Mouse (Mus musculus) liver, embryonic 16.5 days (tissue): ENCODE data around the gene Olfr221. TPM values are rescaled to one million over a fixed set of nuclear protein-coding genes. Genes with fewer than 3 reads are reported as not detected.

Source experiments
- ATAC-seq: fragments of 200-750 bp; cut with Nextera tagmentation; 2 replicates; pipeline ENCODE4 v1.8.0; 2017; ENCODE audit warnings: low read depth, mild to moderate bottlenecking, moderate number of reproducible peaks, moderate library complexity
- H3K27ac ChIP-seq: fragments of 300-500 bp; sonication (generic); 2 replicates; pipeline ENCODE4 v1.5.1; 2014; ENCODE audit warnings: mild to moderate bottlenecking, low read length
- H3K27me3 ChIP-seq: fragments of 300-500 bp; sonication (generic); 2 replicates; pipeline ENCODE4 v1.6.1; 2014; ENCODE audit warnings: low read depth, low read length, mixed read lengths; ENCODE audit not compliant: control insufficient read depth, insufficient read depth
- H3K36me3 ChIP-seq: fragments of 300-500 bp; sonication (generic); 2 replicates; pipeline ENCODE4 v1.6.1; 2014; ENCODE audit warnings: mild to moderate bottlenecking; ENCODE audit not compliant: control insufficient read depth, insufficient read depth
- H3K4me1 ChIP-seq: fragments of 300-500 bp; sonication (generic); 2 replicates; pipeline ENCODE4 v1.6.1; 2014; ENCODE audit warnings: low read depth, low read length, mixed read lengths; ENCODE audit not compliant: control insufficient read depth
- H3K4me2 ChIP-seq: fragments of 300-500 bp; sonication (generic); 2 replicates; pipeline ENCODE4 v1.6.1; 2014; ENCODE audit warnings: low read depth, low read length, mixed read lengths
- H3K4me3 ChIP-seq: fragments of 300-500 bp; sonication (generic); 2 replicates; pipeline ENCODE4 v1.5.1; 2014; ENCODE audit warnings: low read depth, mild to moderate bottlenecking, low read length
- H3K9ac ChIP-seq: fragments of 300-500 bp; sonication (generic); 2 replicates; pipeline ENCODE4 v1.6.1; 2014; ENCODE audit warnings: low read depth, low read length
- H3K9me3 ChIP-seq: fragments of 300-500 bp; sonication (generic); replicated peaks from 2 replicates; pipeline ENCODE4 v1.6.1; 2016; ENCODE audit warnings: low read length; ENCODE audit not compliant: control insufficient read depth
- WGBS: fragments of 180-500 bp; shearing (Covaris S2); extraction: QIAGEN DNeasy Blood & Tissue Kit; methylation state at CpG from one replicate; pipeline ENCODE4 v1.1.7; 2014; ENCODE audit not compliant: insufficient replicate concordance; 5-methylcytosine and 5-hydroxymethylcytosine counted together
- polyA plus RNA-seq: library from polyadenylated mRNA; unstranded; fragments of >200 nt; fragmentation: Nextera tagmentation; extraction: Ambion mirVana; gene quantifications from 2 replicates; pipeline ENCODE4 v1.2.1, GENCODE M21; 2015

The Olfr221 gene
- polyA plus RNA-seq, 1 experiment from 2014 or later, result not detected

DNA sequence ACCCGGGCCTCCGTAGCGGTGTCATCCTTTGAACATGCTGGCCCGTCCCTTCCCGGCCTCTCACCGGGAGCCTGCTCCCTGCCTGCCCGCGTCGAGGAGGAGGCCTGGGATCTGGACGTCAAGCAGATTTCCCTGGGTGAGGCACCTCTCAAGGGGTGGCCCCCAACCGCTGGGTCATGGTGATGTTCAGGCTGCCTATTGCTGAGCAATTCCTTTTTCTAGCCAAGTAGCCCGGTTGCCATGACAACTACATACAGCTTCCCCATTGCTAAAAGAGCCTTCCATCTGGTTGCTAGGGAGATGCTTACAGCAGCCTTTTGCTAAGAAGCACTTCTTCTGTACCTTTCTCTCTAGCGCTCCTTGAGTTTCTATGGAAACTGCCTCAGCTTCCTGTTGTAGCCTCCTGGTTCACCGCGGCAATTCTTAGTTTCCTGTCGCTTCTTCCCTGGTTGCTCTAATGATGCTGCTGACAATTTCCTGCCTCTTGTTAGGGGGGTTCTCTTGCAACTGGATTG lies 38.2 kb downstream of the Olfr221 start:
- Histone ChIP-seq H3K4me3 (no peak overlapping the region), H3K9ac (no peak overlapping the region), H3K9me3 (no peaks in the 10 kb centered on the region), H3K36me3 (peaks cover 17% of the 10 kb centered on the region), H3K4me1 (peaks cover 1% of the 10 kb centered on the region; the same call in 1 of the 2 replicates), H3K27ac (no peak overlapping the region), H3K4me2 (no peak overlapping the region), H3K27me3 (no peaks in the 10 kb centered on the region)
- ATAC-seq, result no peak; the same call in 1 of the 2 replicates
- WGBS, result 50% methylated on average over 16 of the region's 16 CpGs

DNA sequence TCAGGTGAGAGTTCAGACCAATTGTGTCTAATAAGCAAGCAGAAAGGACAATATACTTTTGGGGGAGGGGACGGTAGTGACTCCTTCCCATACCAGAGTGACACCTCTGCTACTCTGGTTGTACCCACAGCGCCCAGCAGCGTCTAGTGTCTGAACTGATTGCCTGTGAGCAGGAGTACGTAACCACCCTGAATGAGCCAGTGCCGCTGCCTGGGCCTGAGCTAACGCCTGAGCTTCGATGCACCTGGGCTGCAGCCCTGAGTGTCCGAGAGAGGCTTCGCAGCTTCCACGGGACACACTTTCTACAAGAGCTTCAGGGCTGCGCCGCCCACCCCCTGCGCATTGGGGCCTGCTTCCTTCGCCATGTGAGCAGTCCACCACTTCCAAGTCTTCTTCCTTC lies 44.8 kb downstream of the Olfr221 start:
- Histone ChIP-seq H3K27ac (no peak overlapping the region), H3K36me3 (peaks cover 2% of the 10 kb centered on the region; the same call in 1 of the 2 replicates), H3K27me3 (no peaks in the 10 kb centered on the region), H3K4me2 (no peak overlapping the region), H3K4me1 (peaks cover 3% of the 10 kb centered on the region; the same call in 1 of the 2 replicates), H3K9ac (no peak overlapping the region), H3K4me3 (no peak overlapping the region), H3K9me3 (no peaks in the 10 kb centered on the region)
- WGBS, result 85% methylated on average over 14 of the region's 14 CpGs
- no peak for ATAC-seq

DNA sequence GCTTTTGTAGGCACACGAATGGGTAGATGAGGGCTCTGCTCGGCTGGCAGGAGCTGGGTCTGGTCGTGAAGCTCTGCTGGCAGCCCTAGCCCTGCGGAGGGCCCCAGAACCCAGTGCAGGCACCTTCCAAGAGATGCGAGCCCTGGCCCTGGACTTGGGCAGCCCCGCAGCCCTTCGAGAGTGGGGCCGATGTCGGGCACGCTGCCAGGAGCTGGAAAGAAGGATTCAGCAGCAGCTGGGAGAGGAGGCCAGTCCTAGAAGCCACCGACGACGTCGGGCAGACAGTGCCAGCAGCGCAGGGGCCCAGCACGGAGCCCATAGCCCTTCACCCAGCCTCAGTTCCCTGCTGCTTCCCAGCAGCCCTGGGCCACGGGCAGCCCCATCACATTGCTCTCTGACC lies 45.4 kb downstream of the Olfr221 start:
- Histone ChIP-seq H3K27ac (no peak overlapping the region), H3K4me2 (no peak overlapping the region), H3K9me3 (no peaks in the 10 kb centered on the region), H3K36me3 (peaks cover 2% of the 10 kb centered on the region; the same call in 1 of the 2 replicates), H3K27me3 (no peaks in the 10 kb centered on the region), H3K4me3 (no peak overlapping the region), H3K4me1 (peaks cover 3% of the 10 kb centered on the region; the same call in 1 of the 2 replicates), H3K9ac (no peak overlapping the region)
- WGBS, result 73% methylated on average over 17 of the region's 17 CpGs
- ATAC-seq, result no peak

GRCm38 (mm10) chr14:51996231-51996841 lies 45.9 kb downstream of the Olfr221 start:
- H3K9ac ChIP-seq, result no peak overlapping the region
- H3K4me2 ChIP-seq, result no peak overlapping the region
- H3K9me3 ChIP-seq, result no peaks in the 10 kb centered on the region
- H3K4me1 ChIP-seq, result peaks cover 3% of the 10 kb centered on the region; the same call in 1 of the 2 replicates
- ATAC-seq, result no peak
- no peaks in the 10 kb centered on the region for H3K27me3 ChIP-seq
- 83% methylated on average over 13 of the region's 13 CpGs for WGBS
- no peak overlapping the region for H3K27ac ChIP-seq
- H3K36me3 ChIP-seq, result peaks cover 2% of the 10 kb centered on the region; the same call in 1 of the 2 replicates
- no peak overlapping the region for H3K4me3 ChIP-seq

- H3K4me3 ChIP-seq, result no peak overlapping the region
Observed at GRCm38 (mm10) chr14:51995219-51995871, 46.9 kb downstream of the Olfr221 start.

DNA sequence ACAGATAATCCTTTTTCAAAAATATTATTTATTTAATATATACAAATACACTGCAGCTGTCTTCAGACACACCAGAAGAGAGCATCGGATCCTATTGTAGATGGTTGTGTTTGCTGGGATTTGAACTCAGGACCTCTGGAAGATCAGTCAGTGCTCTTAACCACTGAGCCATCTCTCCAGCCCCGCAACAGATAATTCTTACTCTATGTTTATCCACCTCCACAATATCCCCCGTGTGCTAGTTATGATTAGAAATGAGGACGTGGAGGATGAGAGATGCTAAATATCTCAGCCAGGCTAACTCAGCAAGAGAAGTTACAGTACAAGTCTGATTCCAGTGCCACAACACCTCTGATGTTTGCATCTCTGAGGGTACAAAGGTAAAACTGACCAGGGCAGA lies 47.8 kb downstream of the Olfr221 start:
- Histone ChIP-seq H3K4me2 (no peak overlapping the region), H3K4me1 (peaks cover 3% of the 10 kb centered on the region; the same call in 1 of the 2 replicates), H3K9me3 (no peaks in the 10 kb centered on the region), H3K27me3 (no peaks in the 10 kb centered on the region), H3K36me3 (no peaks in the 10 kb centered on the region; the same call in 1 of the 2 replicates), H3K27ac (no peak overlapping the region), H3K4me3 (no peak overlapping the region), H3K9ac (no peak overlapping the region)
- ATAC-seq, result no peak
- WGBS, result 64% methylated on average over 4 of the region's 4 CpGs

More at GRCm38 (mm10) chr14:51995219-51995871, 46.9 kb downstream of the Olfr221 start:
- H3K36me3 ChIP-seq, result no peaks in the 10 kb centered on the region; the same call in 1 of the 2 replicates
- H3K9me3 ChIP-seq, result no peaks in the 10 kb centered on the region
- no peaks in the 10 kb centered on the region for H3K27me3 ChIP-seq
- no peak overlapping the region for H3K4me2 ChIP-seq
- WGBS, result 41% methylated on average over 12 of the region's 12 CpGs
- 0 out of 2 replicates have a peak, but pooled peaks have one; percentile 24 for ATAC-seq
- H3K4me1 ChIP-seq, result peaks cover 3% of the 10 kb centered on the region; the same call in 1 of the 2 replicates
- no peak overlapping the region for H3K9ac ChIP-seq
- H3K27ac ChIP-seq, result no peak overlapping the region

DNA sequence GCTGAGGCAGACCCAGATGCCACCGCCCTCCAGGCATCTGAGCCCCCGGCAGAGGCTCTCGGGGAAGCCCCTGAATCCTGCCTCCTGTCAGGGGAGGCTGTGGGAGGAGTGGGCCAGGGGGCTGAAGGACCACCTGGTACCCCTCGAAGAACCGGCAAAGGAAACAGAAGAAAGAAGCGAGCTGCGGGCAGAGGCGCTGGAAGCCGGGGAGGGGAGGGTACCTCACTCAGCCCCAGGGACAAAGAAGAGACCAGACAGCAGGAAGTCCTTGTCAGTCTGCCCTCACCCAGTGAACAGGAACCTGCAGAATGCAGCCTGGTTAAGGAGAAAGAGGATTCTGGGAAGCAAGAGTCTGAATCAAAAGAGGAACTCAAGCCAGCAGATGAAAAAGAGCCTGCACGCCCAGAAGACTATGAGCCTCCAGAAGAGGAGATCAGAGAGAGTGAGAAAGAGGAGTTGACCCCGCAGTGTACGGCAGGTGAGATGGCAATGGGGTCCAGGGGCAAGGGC lies 52.7 kb downstream of the Olfr221 start:
- H3K4me3 ChIP-seq, result no peak overlapping the region
- H3K27ac ChIP-seq, result no peak overlapping the region
- 33% methylated on average over 12 of the region's 12 CpGs for WGBS
- H3K36me3 ChIP-seq, result no peaks in the 10 kb centered on the region; the same call in 1 of the 2 replicates
- no peaks in the 10 kb centered on the region for H3K9me3 ChIP-seq
- no peak overlapping the region for H3K9ac ChIP-seq
- peaks cover 30% of the 10 kb centered on the region for H3K4me1 ChIP-seq
- no peaks in the 10 kb centered on the region for H3K27me3 ChIP-seq
- no peak overlapping the region; the same call in 1 of the 2 replicates for H3K4me2 ChIP-seq
- ATAC-seq, result no peak

DNA sequence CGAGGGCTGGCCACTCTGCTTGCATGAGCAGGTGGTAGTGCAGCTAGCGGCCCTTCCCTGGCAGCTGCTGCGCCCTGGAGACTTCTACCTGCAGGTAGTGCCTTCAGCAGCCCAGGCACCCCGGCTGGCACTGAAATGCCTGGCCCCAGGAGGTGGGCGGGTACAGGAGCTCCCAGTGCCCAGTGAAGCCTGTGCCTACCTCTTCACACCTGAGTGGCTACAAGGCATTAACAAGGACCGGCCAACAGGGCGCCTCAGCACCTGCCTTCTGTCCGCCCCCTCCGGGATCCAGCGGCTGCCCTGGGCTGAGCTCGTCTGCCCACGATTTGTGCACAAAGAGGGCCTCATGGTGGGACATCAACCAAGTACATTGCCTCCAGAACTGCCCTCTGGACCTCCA lies 53.5 kb downstream of the Olfr221 start:
- no peak overlapping the region for H3K27ac ChIP-seq
- peaks cover 36% of the 10 kb centered on the region for H3K4me1 ChIP-seq
- WGBS, result 80% methylated on average over 12 of the region's 12 CpGs
- no peak overlapping the region for H3K9ac ChIP-seq
- no peaks in the 10 kb centered on the region; the same call in 1 of the 2 replicates for H3K36me3 ChIP-seq
- no peak overlapping the region for H3K4me3 ChIP-seq
- no peaks in the 10 kb centered on the region for H3K27me3 ChIP-seq
- no peak for ATAC-seq
- no peak overlapping the region for H3K4me2 ChIP-seq
- no peaks in the 10 kb centered on the region for H3K9me3 ChIP-seq
